Mouse (Mus musculus): ENCODE data around the gene Lcn2. TPM values are rescaled to one million over a fixed set of nuclear protein-coding genes. Genes with fewer than 3 reads are reported as not detected.

Lcn2 gene
- polyA plus RNA-seq, 1 experiment: 0.19 TPM

DNA sequence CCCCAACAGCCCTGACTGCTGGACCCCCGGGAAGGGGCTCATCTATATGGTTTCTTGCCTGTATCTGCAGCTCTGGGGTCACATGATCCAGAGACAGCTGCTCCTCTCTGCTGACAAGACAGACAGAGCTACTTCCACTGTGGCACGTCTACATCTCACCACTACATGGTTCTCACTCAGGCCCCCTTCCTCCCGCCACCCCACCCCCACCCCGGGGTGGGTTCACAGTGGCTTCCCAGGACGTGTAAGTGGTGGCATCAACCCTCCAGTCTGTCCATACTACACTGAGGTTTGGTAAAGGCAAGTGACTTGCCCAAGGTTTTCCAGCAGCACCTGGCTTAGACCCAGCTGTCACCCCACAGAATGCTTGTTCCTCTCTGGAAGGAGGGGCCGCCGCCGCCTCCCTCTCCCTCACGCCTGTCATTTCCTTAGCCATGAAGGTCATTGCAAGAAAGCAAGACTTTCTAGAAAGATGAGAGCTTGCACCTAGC, 36.5 kb downstream of the Lcn2 start:
- no peaks in the 10 kb centered on the region for H3K9me3 ChIP-seq (ENCODE audit: control insufficient read depth, low read length)
- peaks cover 55% of the 10 kb centered on the region for H3K27me3 ChIP-seq (ENCODE audit: control insufficient read depth)
- H3K4me1 ChIP-seq (ENCODE audit: control insufficient read depth): peaks cover 15% of the 10 kb centered on the region
- H3K4me3 ChIP-seq (replicated peaks): no peak overlapping the region
- H3K36me3 ChIP-seq (ENCODE audit: control insufficient read depth): no peaks in the 10 kb centered on the region
- TF ChIP-seq TAL1 (IDR thresholded peaks at IDR 0.05; ENCODE audit: low read length) (no peak), GATA1 (IDR thresholded peaks at IDR 0.05; ENCODE audit: low read length) (no peak)

DNA sequence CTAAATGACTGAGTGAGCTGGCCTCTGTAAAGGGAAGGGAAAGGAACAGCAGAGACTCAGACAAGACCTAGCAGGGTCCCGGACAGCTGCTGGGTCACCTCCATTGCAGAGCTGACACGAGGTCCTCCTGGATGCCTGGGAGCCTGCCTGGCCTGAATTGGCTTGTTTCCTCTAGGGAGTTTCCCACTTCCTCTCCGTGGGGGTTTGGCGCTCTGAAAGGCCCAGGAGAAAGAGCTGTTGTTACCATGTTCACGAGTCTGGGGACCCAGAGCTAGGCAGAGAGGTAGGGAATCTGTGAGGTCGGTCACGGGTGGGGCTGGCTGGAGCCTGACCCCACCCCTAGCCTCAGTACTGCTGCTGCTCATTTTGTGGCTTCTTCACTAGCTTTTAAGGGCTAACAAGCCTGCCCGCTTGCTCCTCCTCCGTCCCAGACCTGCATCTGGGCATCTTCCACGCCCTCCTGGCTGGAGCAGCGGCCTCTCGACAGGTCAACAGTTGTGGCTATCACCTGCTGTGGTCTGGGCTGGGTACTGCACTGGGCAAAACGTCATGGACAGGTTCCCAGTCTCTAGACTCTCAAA, 37.5 kb downstream of the Lcn2 start:
- peaks cover 55% of the 10 kb centered on the region for H3K27me3 ChIP-seq (ENCODE audit: control insufficient read depth)

DNA sequence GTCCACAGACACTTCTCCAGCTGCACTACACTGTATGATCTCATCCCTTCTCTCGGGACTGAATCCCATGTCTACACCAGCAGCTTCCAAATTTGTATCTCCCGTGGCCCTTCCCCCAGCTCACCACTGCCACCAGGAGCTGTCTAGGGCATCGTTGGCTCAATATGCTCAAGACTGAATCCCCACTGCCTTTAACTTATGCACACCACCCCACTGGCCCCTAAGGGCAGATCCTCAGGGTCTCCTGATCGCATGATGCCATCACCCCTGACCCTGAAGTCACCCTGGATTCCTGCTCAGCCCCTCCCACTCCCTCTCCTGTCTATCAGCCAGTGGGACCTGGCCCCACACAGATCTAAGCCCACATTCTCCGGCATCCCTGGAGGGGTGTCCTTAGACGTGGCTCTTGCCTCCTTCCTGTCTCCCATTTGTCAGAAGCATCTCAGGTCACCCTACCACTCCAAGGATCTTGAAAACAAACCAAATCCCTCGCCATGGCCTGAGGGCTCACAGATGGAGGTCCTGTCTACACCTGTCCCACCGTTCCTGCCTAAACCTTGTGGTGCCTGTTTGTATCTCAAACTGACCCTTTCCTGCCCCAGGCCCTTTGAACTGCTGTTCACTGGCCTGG, 38.3 kb downstream of the Lcn2 start:
- Histone ChIP-seq H3K4me3 (replicated peaks) (no peak overlapping the region), H3K4me1 (ENCODE audit: control insufficient read depth) (peaks cover 15% of the 10 kb centered on the region), H3K27me3 (ENCODE audit: control insufficient read depth) (peaks cover 57% of the 10 kb centered on the region), H3K9me3 (ENCODE audit: control insufficient read depth, low read length) (no peaks in the 10 kb centered on the region), H3K36me3 (ENCODE audit: control insufficient read depth) (no peaks in the 10 kb centered on the region)
- TF ChIP-seq GATA1 (IDR thresholded peaks at IDR 0.05; ENCODE audit: low read length) (no peak), TAL1 (IDR thresholded peaks at IDR 0.05; ENCODE audit: low read length) (no peak)

More for the DNA sequence above, 37.5 kb downstream of the Lcn2 start:
- no peaks in the 10 kb centered on the region for H3K36me3 ChIP-seq (ENCODE audit: control insufficient read depth)
- no peak overlapping the region for H3K4me3 ChIP-seq (replicated peaks)
- H3K4me1 ChIP-seq (ENCODE audit: control insufficient read depth): peaks cover 15% of the 10 kb centered on the region
- no peaks in the 10 kb centered on the region for H3K9me3 ChIP-seq (ENCODE audit: control insufficient read depth, low read length)
- TF ChIP-seq TAL1 (IDR thresholded peaks at IDR 0.05; ENCODE audit: low read length) (no peak), GATA1 (IDR thresholded peaks at IDR 0.05; ENCODE audit: low read length) (no peak)

DNA sequence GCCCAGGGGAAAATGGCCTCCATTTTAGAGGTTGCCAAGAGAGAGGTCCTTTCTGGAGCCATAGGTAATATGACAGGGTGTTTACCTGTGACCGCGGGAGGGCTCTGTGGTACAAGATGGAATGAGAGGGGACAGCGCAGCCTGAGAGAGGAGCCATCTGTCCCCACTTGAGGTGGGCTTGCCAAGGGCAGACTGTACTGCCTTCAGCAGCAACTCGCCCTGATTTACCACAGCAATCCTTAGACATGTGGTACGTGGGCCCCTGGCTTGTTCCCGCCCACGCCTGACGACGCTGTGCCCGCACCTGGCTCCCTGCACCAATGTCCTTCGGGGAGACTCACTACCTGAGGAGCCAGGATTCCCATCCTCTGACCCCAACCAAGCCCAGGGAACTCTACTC, 39.7 kb downstream of the Lcn2 start:
- no peak for TF ChIP-seq TAL1 (IDR thresholded peaks at IDR 0.05; ENCODE audit: low read length)
- TF ChIP-seq GATA1 (IDR thresholded peaks at IDR 0.05; ENCODE audit: low read length): no peak
- no peaks in the 10 kb centered on the region for H3K9me3 ChIP-seq (ENCODE audit: control insufficient read depth, low read length)
- H3K4me3 ChIP-seq (replicated peaks): no peak overlapping the region
- H3K36me3 ChIP-seq (ENCODE audit: control insufficient read depth): no peaks in the 10 kb centered on the region
- H3K27me3 ChIP-seq (ENCODE audit: control insufficient read depth): peaks cover 55% of the 10 kb centered on the region
- peaks cover 8% of the 10 kb centered on the region for H3K4me1 ChIP-seq (ENCODE audit: control insufficient read depth)

DNA sequence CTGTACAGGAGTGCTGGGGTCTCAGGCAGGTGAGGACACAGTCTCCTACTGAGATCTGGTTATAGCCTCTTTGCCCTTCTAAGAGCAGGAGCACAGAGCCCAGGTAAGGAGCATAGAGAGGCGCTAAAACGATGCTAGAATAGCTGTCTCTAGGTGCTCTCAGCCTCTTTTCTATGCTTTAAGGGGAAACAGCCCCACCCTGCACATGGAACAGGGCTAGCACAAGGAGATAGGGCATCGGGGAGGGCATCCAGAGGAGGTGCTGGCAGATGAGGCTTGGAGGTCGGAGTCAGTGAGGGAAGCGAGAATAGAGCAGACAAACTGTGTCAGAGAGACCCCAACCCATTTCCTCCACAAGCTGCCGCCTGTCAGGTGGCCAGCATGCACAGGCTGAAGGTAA, 41.0 kb downstream of the Lcn2 start:
- no peaks in the 10 kb centered on the region for H3K9me3 ChIP-seq (ENCODE audit: control insufficient read depth, low read length)
- H3K4me3 ChIP-seq (replicated peaks): no peak overlapping the region
- TF ChIP-seq GATA1 (IDR thresholded peaks at IDR 0.05; ENCODE audit: low read length): no peak
- TF ChIP-seq TAL1 (IDR thresholded peaks at IDR 0.05; ENCODE audit: low read length): no peak
- no peaks in the 10 kb centered on the region for H3K4me1 ChIP-seq (ENCODE audit: control insufficient read depth)
- peaks cover 42% of the 10 kb centered on the region for H3K27me3 ChIP-seq (ENCODE audit: control insufficient read depth)
- H3K36me3 ChIP-seq (ENCODE audit: control insufficient read depth): no peaks in the 10 kb centered on the region

DNA sequence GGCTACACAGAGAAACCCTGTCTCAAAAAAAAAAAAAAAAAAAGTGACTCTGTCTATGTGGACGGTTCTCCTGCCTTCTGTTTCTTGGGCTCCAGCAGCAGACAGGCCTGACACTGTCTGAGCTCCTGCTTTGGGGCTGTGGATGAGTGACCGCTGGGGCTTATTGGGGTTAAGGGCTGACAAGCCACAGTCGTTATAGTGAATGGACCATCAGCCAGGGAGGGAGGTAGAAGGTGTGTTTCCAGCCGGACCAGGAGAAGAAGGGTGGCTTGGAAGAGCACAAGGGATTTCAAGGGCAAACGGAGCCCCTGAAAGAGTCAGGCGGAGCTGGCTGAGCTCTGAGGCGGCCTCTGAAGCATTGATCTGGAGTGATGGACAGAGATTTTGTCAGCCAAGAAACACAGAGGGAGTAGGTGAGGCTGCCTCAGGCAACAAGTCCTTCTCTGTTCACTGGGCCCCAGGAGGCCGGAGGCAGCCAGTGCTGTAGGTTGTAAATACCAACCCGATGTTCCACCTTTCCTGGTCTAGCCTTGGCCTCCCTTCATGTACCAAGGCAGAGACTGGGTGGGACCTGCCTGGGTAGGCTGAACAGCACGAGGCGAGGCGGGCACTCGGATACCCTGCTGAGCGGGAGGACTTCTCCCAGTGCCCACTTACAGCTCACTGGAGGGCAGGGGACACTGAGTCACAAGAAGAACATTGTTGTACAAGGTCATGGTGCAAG, 43.3 kb downstream of the Lcn2 start:
- H3K4me1 ChIP-seq (ENCODE audit: control insufficient read depth): no peaks in the 10 kb centered on the region
- H3K27me3 ChIP-seq (ENCODE audit: control insufficient read depth): peaks cover 22% of the 10 kb centered on the region
- no peaks in the 10 kb centered on the region for H3K9me3 ChIP-seq (ENCODE audit: control insufficient read depth, low read length)
- H3K4me3 ChIP-seq (replicated peaks): no peak overlapping the region
- TF ChIP-seq GATA1 (IDR thresholded peaks at IDR 0.05; ENCODE audit: low read length) (no peak), TAL1 (IDR thresholded peaks at IDR 0.05; ENCODE audit: low read length) (no peak)
- H3K36me3 ChIP-seq (ENCODE audit: control insufficient read depth): no peaks in the 10 kb centered on the region

DNA sequence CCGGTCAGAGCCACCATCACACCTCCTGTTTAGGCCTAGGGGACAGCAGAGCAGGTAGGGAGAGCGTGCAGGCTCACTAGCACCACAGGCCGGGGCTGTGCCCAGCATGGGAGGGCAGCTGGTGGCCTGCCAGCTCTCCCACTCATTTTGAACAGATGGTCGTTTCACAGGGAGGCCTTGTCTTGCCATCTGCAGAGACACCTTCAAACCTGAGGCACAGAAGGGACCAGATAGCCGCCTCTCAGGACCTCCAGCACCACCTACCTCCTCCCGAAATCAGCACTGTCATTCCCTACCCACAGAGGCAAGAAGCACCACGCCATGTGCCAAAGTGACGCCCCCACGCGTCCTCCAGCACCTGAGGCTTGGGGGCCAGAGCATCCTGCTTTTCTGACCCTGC, 44.0 kb downstream of the Lcn2 start:
- TF ChIP-seq TAL1 (IDR thresholded peaks at IDR 0.05; ENCODE audit: low read length) (no peak), GATA1 (IDR thresholded peaks at IDR 0.05; ENCODE audit: low read length) (no peak)
- Histone ChIP-seq H3K4me1 (ENCODE audit: control insufficient read depth) (no peaks in the 10 kb centered on the region), H3K36me3 (ENCODE audit: control insufficient read depth) (no peaks in the 10 kb centered on the region), H3K4me3 (replicated peaks) (no peak overlapping the region), H3K9me3 (ENCODE audit: control insufficient read depth, low read length) (no peaks in the 10 kb centered on the region), H3K27me3 (ENCODE audit: control insufficient read depth) (peaks cover 15% of the 10 kb centered on the region)

DNA sequence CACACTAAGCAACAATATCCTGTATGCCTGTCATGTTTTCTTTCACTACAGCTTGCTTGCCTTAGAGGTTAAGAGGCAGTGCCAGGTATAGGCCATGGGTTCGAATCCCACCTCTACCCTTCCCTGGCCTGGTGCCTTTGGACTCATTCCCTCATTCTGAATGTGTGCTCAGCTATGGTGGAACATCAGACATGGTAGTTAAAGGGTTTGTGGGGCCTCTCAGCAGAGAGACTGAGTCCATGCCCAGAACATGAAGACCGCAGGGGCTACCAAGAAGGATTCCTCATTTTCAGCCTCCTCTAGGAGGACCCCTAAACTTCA, 44.7 kb downstream of the Lcn2 start:
- Histone ChIP-seq H3K4me3 (replicated peaks) (no peak overlapping the region), H3K4me1 (ENCODE audit: control insufficient read depth) (no peaks in the 10 kb centered on the region), H3K27me3 (ENCODE audit: control insufficient read depth) (peaks cover 9% of the 10 kb centered on the region), H3K9me3 (ENCODE audit: control insufficient read depth, low read length) (no peaks in the 10 kb centered on the region), H3K36me3 (ENCODE audit: control insufficient read depth) (no peaks in the 10 kb centered on the region)
- no peak for TF ChIP-seq TAL1 (IDR thresholded peaks at IDR 0.05; ENCODE audit: low read length)
- TF ChIP-seq GATA1 (IDR thresholded peaks at IDR 0.05; ENCODE audit: low read length): no peak

DNA sequence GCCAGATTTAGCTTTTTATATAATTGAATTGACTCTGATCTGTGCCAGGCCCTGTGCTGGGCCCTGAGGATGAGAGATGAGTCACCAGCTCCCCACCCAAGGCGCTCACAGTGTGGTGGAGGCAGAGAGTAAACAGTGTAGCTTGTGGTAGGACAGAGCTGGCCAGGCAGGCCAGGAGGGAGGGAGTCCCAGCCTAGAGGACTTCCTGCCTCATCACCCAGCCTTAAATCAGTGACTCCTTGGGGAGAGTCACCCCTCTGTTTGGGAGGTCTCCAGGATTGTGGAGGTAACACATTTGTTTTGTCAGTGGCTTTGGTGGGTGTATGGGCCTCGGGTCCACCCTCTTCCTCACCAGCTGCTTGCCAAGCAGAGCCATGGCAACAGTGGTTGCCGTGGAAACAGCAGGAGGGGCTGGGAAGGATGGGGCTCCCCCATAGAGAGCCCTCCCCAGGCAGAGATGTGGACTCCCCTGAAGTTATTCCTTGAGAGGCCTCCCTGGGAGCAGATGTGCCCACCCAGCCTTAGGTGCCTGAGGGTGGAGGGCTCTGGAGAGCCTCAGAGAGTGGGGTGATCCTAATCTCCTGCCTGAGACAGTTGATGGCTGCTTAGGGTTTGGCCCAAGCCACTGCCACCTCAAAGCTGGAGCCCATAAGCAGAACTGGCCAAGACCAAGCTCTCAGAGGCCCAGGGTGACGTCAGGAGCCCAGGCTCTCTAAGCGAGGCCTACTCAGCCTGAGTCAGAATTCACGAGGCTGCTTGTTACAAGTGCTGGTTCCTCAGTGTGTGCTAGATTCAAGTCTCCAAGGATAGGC, 45.3 kb downstream of the Lcn2 start:
- TF ChIP-seq TAL1 (IDR thresholded peaks at IDR 0.05; ENCODE audit: low read length): no peak
- TF ChIP-seq GATA1 (IDR thresholded peaks at IDR 0.05; ENCODE audit: low read length): no peak
- H3K27me3 ChIP-seq (ENCODE audit: control insufficient read depth): peaks cover 7% of the 10 kb centered on the region

More for the DNA sequence above, 45.3 kb downstream of the Lcn2 start:
- Histone ChIP-seq H3K4me1 (ENCODE audit: control insufficient read depth) (no peaks in the 10 kb centered on the region), H3K9me3 (ENCODE audit: control insufficient read depth, low read length) (no peaks in the 10 kb centered on the region), H3K36me3 (ENCODE audit: control insufficient read depth) (no peaks in the 10 kb centered on the region), H3K4me3 (replicated peaks) (no peak overlapping the region)
